Mouse (Mus musculus): ENCODE data around the gene Atp6v1e2.

- no peak for TF ChIP-seq CTCF (IDR thresholded peaks at IDR 0.05; ENCODE audit: borderline replicate concordance, insufficient read depth, low read length)
- TF ChIP-seq POLR2A (IDR thresholded peaks at IDR 0.05; ENCODE audit: low read depth, low read length), result no peak
Observed at GRCm38 (mm10) chr17:86957239-86957638, 9.5 kb upstream of the Atp6v1e2 start.

Measured in embryonic fibroblast, embryonic 13.5 days (primary cell).